Mouse (Mus musculus) stomach, postnatal 0 days (tissue): ENCODE results near the gene Il1a. TPM values are rescaled to one million over a fixed set of nuclear protein-coding genes. Genes with fewer than 3 reads are reported as not detected.

Experiments
- ATAC-seq: fragments of 200-750 bp; cut with Nextera tagmentation; 2 replicates; pipeline ENCODE4 v1.8.0; 2017; ENCODE audit not compliant: low FRiP score, low TSS enrichment
- DNase-seq: peaks from one replicate; pipeline ENCODE4 v3.0.0-alpha.2; 2016; ENCODE audit warnings: low spot score
- H3K27ac ChIP-seq: fragments of 300-500 bp; sonication (generic); replicated peaks from 2 replicates; pipeline ENCODE4 v1.5.1; 2014; ENCODE audit warnings: mild to moderate bottlenecking, control low read depth
- H3K27me3 ChIP-seq: fragments of 300-500 bp; sonication (generic); 2 replicates; pipeline ENCODE4 v1.6.1; 2014; ENCODE audit warnings: low read length; ENCODE audit not compliant: control insufficient read depth, insufficient read depth
- H3K36me3 ChIP-seq: fragments of 300-500 bp; sonication (generic); 2 replicates; pipeline ENCODE4 v1.6.1; 2014; ENCODE audit warnings: low read length, mixed read lengths; ENCODE audit not compliant: control insufficient read depth, insufficient read depth
- H3K4me1 ChIP-seq: fragments of 300-500 bp; sonication (generic); replicated peaks from 2 replicates; pipeline ENCODE4 v1.6.1; 2014; ENCODE audit warnings: antibody characterized with exemption; ENCODE audit not compliant: control insufficient read depth, insufficient read depth
- H3K4me2 ChIP-seq: fragments of 300-500 bp; sonication (generic); replicated peaks from 2 replicates; pipeline ENCODE4 v1.6.1; 2014; ENCODE audit warnings: low read depth, mild to moderate bottlenecking, control low read depth, moderate library complexity
- H3K4me3 ChIP-seq: fragments of 300-500 bp; sonication (generic); 2 replicates; pipeline ENCODE4 v1.5.1; 2014; ENCODE audit warnings: low read depth, low read length, control low read depth
- H3K9ac ChIP-seq: fragments of 300-500 bp; sonication (generic); 2 replicates; pipeline ENCODE4 v1.6.1; 2014; ENCODE audit warnings: mild to moderate bottlenecking, low read length, control low read depth, mixed read lengths
- H3K9me3 ChIP-seq: fragments of 300-500 bp; sonication (generic); 2 replicates; pipeline ENCODE4 v1.6.1; 2016; ENCODE audit warnings: low read length; ENCODE audit not compliant: control insufficient read depth
- CTCF ChIP-seq: IDR thresholded peaks from 2 replicates; pipeline ENCODE4 v1.5.1; 2016; ENCODE audit warnings: antibody characterized with exemption, low read depth, mild to moderate bottlenecking, moderate library complexity
- EP300 ChIP-seq: optimal IDR thresholded peaks from 2 replicates; pipeline ENCODE3; 2016; ENCODE audit warnings: antibody characterized with exemption
- WGBS: fragments of 180-500 bp; shearing (Covaris S2); extraction: QIAGEN DNeasy Blood & Tissue Kit; methylation state at CpG from one replicate; pipeline ENCODE4 v1.1.7; 2014; 5-methylcytosine and 5-hydroxymethylcytosine counted together
- polyA plus RNA-seq: library from polyadenylated mRNA; unstranded; fragments of >200 nt; fragmentation: Nextera tagmentation; extraction: Ambion mirVana; gene quantifications from 2 replicates; pipeline ENCODE4 v1.2.1, GENCODE M21; 2015

Il1a gene
- polyA plus RNA-seq, 1 experiment from 2014 or later, result 4.6 TPM

DNA sequence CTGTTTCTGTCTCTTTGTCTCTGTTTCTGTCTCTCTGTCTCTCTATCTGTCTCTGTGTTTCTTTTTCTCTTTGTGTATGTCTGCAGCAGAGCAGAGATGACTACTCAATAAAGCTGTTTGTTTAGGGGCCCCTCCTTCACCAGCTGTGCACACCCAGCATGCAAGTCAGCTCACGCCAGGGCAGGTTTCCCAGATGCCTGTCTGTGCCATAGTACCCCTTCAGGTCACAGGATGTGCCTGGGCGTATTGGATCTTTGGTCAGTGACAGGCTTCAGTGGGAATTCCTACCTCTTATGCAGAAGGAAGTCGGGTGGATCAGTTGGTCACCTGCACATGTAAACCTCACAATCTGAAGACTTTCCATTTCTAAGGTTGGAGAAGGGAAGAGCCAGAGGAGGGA, 14.4 kb upstream of the Il1a start:
- Histone ChIP-seq H3K27ac (no peak overlapping the region; the same call in 1 of the 2 replicates), H3K4me2 (no peak overlapping the region), H3K9me3 (no peaks in the 10 kb centered on the region), H3K9ac (no peak overlapping the region), H3K4me3 (no peak overlapping the region), H3K4me1 (no peaks in the 10 kb centered on the region), H3K27me3 (no peaks in the 10 kb centered on the region), H3K36me3 (no peaks in the 10 kb centered on the region)
- 57% methylated on average over 3 of the region's 3 CpGs for WGBS
- no peak for ATAC-seq
- TF ChIP-seq CTCF, result no peak
- no peak for TF ChIP-seq EP300
- no peak for DNase-seq

DNA sequence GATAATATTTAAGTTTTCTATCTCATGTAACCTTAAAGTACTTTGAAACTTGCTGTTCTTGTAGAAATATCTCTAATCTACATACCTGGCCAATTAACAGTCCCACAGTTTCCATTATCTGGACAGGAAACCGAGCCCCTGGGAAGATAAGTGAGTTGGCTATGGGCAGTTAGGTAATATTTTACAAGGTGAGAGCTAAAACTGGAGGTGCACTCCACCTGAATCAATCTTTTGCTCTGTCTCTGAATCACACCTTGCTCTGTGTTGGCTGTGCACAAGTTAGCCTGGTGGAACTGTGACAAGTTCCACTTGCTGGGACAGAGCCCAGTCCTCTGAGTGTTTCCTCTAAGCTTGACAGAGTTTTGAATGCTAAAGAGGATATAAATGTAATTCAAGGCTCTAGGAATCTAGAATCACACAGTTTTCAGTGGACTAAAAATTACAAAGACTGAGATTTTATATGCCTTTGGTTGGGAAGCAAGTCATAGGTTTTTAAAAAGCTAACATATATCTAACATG, 12.4 kb upstream of the Il1a start:
- no peak for ATAC-seq
- TF ChIP-seq CTCF (no peak), EP300 (no peak)
- no peak overlapping the region for H3K4me2 ChIP-seq

DNA sequence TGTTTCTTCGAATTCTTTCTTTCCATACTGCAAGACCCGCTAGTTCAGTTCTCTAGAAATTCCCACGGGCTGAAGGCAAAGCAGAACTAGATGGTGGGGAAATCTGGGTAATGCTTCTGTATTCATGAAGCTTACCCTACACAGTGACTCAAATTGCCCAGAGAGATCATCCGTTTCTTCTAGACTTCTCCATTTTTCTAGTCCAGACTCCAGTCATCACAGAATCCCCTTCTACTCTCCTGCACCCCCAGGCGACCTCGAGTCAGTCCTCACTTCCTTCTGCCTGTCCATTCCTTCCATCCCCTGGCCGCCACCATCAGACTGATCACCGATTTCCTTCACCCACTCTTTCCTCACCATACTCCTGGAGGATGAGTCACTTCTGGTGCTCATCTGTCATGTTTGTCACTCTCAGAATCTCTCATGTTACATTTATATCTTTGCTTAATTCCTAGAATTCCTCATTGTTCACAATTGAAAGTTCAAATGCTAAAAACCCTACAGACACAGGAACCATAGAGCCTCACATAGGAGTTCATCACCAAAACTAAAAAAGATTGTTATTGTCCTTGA, 10.3 kb upstream of the Il1a start:
- Histone ChIP-seq H3K9ac (no peak overlapping the region), H3K4me3 (no peak overlapping the region), H3K27me3 (no peaks in the 10 kb centered on the region), H3K36me3 (no peaks in the 10 kb centered on the region), H3K4me2 (no peak overlapping the region), H3K9me3 (no peaks in the 10 kb centered on the region), H3K4me1 (no peaks in the 10 kb centered on the region), H3K27ac (no peak overlapping the region)
- WGBS, result 70% methylated on average over 8 of the region's 8 CpGs
- TF ChIP-seq CTCF, result no peak
- TF ChIP-seq EP300, result no peak
- ATAC-seq (no peak), DNase-seq (no peak)

More for the DNA sequence above, 12.4 kb upstream of the Il1a start:
- H3K4me3 ChIP-seq, result no peak overlapping the region
- H3K9me3 ChIP-seq, result no peaks in the 10 kb centered on the region
- H3K27me3 ChIP-seq, result no peaks in the 10 kb centered on the region
- H3K9ac ChIP-seq, result no peak overlapping the region
- no peaks in the 10 kb centered on the region for H3K4me1 ChIP-seq
- 25% methylated on average over 1 of the region's 1 CpGs for WGBS
- H3K27ac ChIP-seq, result no peak overlapping the region
- no peaks in the 10 kb centered on the region for H3K36me3 ChIP-seq
- DNase-seq, result no peak

DNA sequence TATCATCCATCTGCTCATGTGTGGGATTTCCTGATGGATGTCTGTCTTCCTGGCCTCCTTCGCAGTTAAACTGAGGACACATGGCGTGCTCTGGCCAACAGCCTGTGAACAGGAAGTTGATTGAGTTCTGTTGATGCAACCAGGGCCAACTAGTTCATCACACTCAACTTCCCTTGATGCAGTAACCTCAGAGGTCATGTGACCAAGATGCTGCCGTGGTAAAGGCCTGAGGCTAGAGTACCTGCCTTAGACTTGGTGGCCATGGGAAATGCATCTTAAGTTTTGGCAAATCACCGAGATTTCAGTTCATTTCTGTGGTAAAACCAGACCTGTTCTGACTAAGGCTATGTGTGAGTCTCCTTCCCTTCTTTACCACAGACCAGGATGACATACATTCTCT, 6.1 kb upstream of the Il1a start:
- no peak overlapping the region for H3K4me2 ChIP-seq
- H3K36me3 ChIP-seq, result no peaks in the 10 kb centered on the region
- no peaks in the 10 kb centered on the region for H3K27me3 ChIP-seq
- no peak overlapping the region for H3K27ac ChIP-seq
- no peak for TF ChIP-seq CTCF
- no peak for TF ChIP-seq EP300
- H3K9me3 ChIP-seq, result no peaks in the 10 kb centered on the region
- no peak overlapping the region for H3K9ac ChIP-seq
- no peak overlapping the region for H3K4me3 ChIP-seq
- WGBS, result 66% methylated on average over 4 of the region's 4 CpGs
- H3K4me1 ChIP-seq, result no peaks in the 10 kb centered on the region
- DNase-seq (no peak), ATAC-seq (no peak)

DNA sequence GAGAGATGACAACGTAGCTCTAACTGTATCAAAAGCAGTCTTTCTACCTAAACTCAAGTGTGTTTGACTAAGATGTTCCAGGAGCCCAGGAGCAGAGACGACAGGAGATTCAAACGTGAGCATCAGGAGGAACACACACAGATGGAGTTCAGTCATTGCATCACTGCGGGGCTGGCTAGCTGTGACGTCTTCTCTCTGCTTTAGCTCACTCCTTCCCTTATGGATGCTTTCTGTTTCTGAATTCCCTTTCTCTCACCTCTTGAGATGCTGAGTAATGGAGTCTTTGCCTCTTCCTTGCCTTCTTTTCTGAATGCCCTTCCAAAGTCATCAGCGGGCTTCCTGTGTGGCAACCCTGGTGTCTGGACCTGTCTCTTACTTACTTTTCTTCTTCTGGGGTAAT, 5.1 kb upstream of the Il1a start:
- Histone ChIP-seq H3K27ac (no peak overlapping the region), H3K4me1 (no peaks in the 10 kb centered on the region), H3K36me3 (no peaks in the 10 kb centered on the region), H3K4me2 (no peak overlapping the region), H3K4me3 (no peak overlapping the region), H3K9me3 (no peaks in the 10 kb centered on the region), H3K27me3 (no peaks in the 10 kb centered on the region), H3K9ac (no peak overlapping the region)
- TF ChIP-seq CTCF (no peak), EP300 (no peak)
- 70% methylated on average over 6 of the region's 6 CpGs for WGBS
- ATAC-seq (no peak), DNase-seq (no peak)

DNA sequence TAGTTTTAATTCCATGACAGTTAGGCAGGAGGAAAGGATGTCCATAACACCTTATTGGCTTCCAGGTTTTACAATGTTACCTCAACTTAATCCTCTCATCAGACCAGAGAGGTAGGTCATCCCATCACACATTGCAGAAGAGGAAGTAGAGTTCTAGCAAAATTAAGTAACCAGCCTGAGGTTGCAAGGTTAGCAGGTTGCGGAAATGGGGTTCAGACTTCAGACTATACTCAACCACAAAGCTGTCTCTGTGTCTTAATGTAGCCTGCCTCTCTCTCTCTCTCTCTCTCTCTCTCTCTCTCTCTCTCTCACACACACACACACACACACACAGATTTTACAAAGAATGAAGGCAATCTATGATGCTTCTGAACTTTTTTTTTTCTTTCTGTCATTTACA, 4.2 kb upstream of the Il1a start:
- Histone ChIP-seq H3K9me3 (no peaks in the 10 kb centered on the region), H3K4me2 (no peak overlapping the region), H3K9ac (no peak overlapping the region), H3K36me3 (no peaks in the 10 kb centered on the region), H3K27me3 (no peaks in the 10 kb centered on the region), H3K27ac (no peak overlapping the region), H3K4me3 (no peak overlapping the region), H3K4me1 (no peaks in the 10 kb centered on the region)
- ATAC-seq, result no peak
- TF ChIP-seq CTCF, result no peak
- no peak for TF ChIP-seq EP300
- 91% methylated on average over 1 of the region's 1 CpGs for WGBS
- no peak for DNase-seq
